Mouse (Mus musculus) ES-Bruce4 (cell line): ENCODE results near the gene Plin1.

Experiments
- CTCF ChIP-seq: IDR thresholded peaks from one replicate; pipeline ENCODE4 v1.8.1; 2011; ENCODE audit warnings: low read depth, low read length
- POLR2A ChIP-seq: IDR thresholded peaks from one replicate; pipeline ENCODE4 v1.8.1; 2011; ENCODE audit warnings: low read length; ENCODE audit not compliant: insufficient read depth

- TF ChIP-seq CTCF (no peak), POLR2A (no peak)
Measured at GRCm38 (mm10) chr7:79702755-79703154, 29.9 kb downstream of the Plin1 start.
